Comparison of ENCODE assay signal across 8 mouse cellular contexts in the genomic region with DNA sequence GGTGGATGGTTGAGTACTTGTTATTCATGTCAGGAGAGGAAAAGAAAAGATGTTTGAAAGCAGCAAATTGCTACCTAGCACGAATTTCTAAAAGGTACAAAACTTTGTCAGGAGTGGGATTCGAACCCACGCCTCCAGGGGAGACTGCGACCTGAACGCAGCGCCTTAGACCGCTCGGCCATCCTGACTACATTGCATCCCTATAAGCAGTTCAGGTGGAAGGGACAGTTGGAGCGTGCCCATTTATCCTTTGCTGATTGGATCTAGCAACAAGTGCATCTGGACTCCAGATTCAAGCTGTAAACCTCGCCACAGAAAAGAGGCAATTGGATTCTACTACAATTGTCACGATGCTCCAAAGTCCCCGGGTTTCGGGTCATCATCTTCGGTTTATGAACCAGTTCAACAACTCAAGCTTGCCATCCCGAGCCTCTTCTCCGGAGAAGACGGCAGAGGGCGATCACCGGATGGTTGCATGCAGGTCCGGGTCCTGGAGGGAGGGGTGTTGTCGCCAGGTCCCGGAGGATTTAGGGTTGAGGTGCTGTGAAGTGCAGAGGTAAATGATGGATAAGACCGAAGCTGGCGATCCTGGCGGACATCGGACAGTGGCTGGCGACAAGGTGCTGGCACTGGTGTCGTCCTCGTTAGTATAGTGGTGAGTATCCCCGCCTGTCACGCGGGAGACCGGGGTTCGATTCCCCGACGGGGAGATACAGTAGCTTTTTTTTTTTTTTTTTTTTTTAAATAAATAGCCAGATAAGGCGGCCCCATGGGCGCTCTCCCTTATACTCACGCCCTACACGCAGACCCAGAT. TPM values are rescaled to one million over a fixed set of nuclear protein-coding genes. Genes with fewer than 3 reads are reported as not detected.
DNase-seq lines count a peak whose midpoint lies in the region; ATAC-seq and TF ChIP-seq lines count a peak whose summit lies in the region.

No protein-coding gene starts in this region.

- peaks cover 20% of the 10 kb centered on the region for H3K4me1 ChIP-seq in heart, embryonic 13.5 days
- H3K4me1 ChIP-seq in kidney, postnatal 0 days (replicated peaks; ENCODE audit: insufficient read depth, low read length) = no peaks in the 10 kb centered on the region
- peaks cover 45% of the 10 kb centered on the region for H3K4me1 ChIP-seq in liver, embryonic 12.5 days

- no peaks in the 10 kb centered on the region for H3K9me3 ChIP-seq in heart, embryonic 13.5 days
- H3K9me3 ChIP-seq in kidney, postnatal 0 days (replicated peaks; ENCODE audit: low read length) = no peaks in the 10 kb centered on the region
- H3K9me3 ChIP-seq in liver, embryonic 12.5 days (replicated peaks) = no peaks in the 10 kb centered on the region

- WGBS in heart, embryonic 13.5 days = under 1% methylated on average over 40 of the region's 40 CpGs
- WGBS in kidney, postnatal 0 days = under 1% methylated on average over 39 of the region's 40 CpGs
- WGBS in liver, embryonic 12.5 days (ENCODE audit: insufficient replicate concordance) = under 1% methylated on average over 40 of the region's 40 CpGs

- ATAC-seq in erythroid progenitor cell, adult 5-6 weeks (replicated peaks; ENCODE audit: low FRiP score, poor library complexity, severe bottlenecking) = peak; percentile 74
- ATAC-seq in heart, embryonic 13.5 days (ENCODE audit: extremely low read depth, insufficient number of reproducible peaks, low FRiP score, low TSS enrichment) = peak; percentile 84
- peak; percentile 84 for ATAC-seq in kidney, postnatal 0 days (replicated peaks; ENCODE audit: low FRiP score, low read depth)
- peak; percentile 79 for ATAC-seq in liver, embryonic 12.5 days

- peak overlapping the region; percentile 86 for H3K9ac ChIP-seq in heart, embryonic 13.5 days
- peak overlapping the region; percentile 46 for H3K9ac ChIP-seq in kidney, postnatal 0 days (ENCODE audit: low read depth, low read length)
- peak overlapping the region; percentile 79 for H3K9ac ChIP-seq in liver, embryonic 12.5 days

- TF ChIP-seq CTCF in kidney, postnatal 0 days (IDR thresholded peaks at IDR 0.05; ENCODE audit: low read depth) = peak; percentile 50; the same call in 1 of the 2 replicates

- DNase-seq in CD4-positive helper T cell, adult 2 months (ENCODE audit: low read depth, low spot score) = peak; percentile 87
- peak; percentile 62 for DNase-seq in brain, embryonic 18.5 days (ENCODE audit: low read depth, low spot score)
- peak; percentile 78 for DNase-seq in kidney, postnatal 0 days (ENCODE audit: low spot score)
- peak; percentile 90 for DNase-seq in naive thymus-derived CD4-positive, alpha-beta T cell, adult 2 months (ENCODE audit: low read depth)
- DNase-seq in splenic B cell, adult 2 months (ENCODE audit: low read depth, low spot score) = peak; percentile 87

- H3K4me2 ChIP-seq in heart, embryonic 13.5 days = peak overlapping the region; percentile 75
- H3K4me2 ChIP-seq in kidney, postnatal 0 days (ENCODE audit: low read length) = peak overlapping the region; percentile 58
- peak overlapping the region; percentile 91 for H3K4me2 ChIP-seq in liver, embryonic 12.5 days

- no peaks in the 10 kb centered on the region for H3K36me3 ChIP-seq in heart, embryonic 13.5 days
- no peaks in the 10 kb centered on the region for H3K36me3 ChIP-seq in kidney, postnatal 0 days (ENCODE audit: insufficient read depth, low read length)
- H3K36me3 ChIP-seq in liver, embryonic 12.5 days = no peaks in the 10 kb centered on the region
- no peaks in the 10 kb centered on the region for H3K36me3 ChIP-seq in splenic B cell, adult 2 months (ENCODE audit: control insufficient read depth, insufficient read depth, low read length, poor library complexity, severe bottlenecking)

- peak overlapping the region; percentile 78 for H3K27ac ChIP-seq in heart, embryonic 13.5 days (replicated peaks)
- peak overlapping the region; percentile 21; the same call in 1 of the 2 replicates for H3K27ac ChIP-seq in kidney, postnatal 0 days
- peak overlapping the region; percentile 85 for H3K27ac ChIP-seq in liver, embryonic 12.5 days

- H3K27me3 ChIP-seq in heart, embryonic 13.5 days (replicated peaks) = no peaks in the 10 kb centered on the region; the same call in 1 of the 2 replicates
- no peaks in the 10 kb centered on the region for H3K27me3 ChIP-seq in kidney, postnatal 0 days (ENCODE audit: insufficient read depth, low read length)
- no peaks in the 10 kb centered on the region for H3K27me3 ChIP-seq in liver, embryonic 12.5 days (replicated peaks)
- no peaks in the 10 kb centered on the region for H3K27me3 ChIP-seq in splenic B cell, adult 2 months (ENCODE audit: control insufficient read depth, insufficient read depth, low read length, poor library complexity, severe bottlenecking)

- peak overlapping the region; percentile 78 for H3K4me3 ChIP-seq in heart, embryonic 13.5 days
- peak overlapping the region; percentile 59 for H3K4me3 ChIP-seq in kidney, postnatal 0 days (replicated peaks; ENCODE audit: low read depth, low read length)
- H3K4me3 ChIP-seq in liver, embryonic 12.5 days = peak overlapping the region; percentile 75

RNA-seq across cellular contexts. Expression of gene Cfap126, which starts 11.8 kb away (rescaled TPM):
- total RNA-seq in erythroid progenitor cell, adult 5-6 weeks (2015; ENCODE audit: low replicate concordance) = 19.8 TPM in 1 of 2 replicates, not detected in the other
- not detected in 2 replicates for total RNA-seq in erythroid progenitor cell, adult 5-6 weeks (2017; ENCODE audit: low replicate concordance)
- polyA plus RNA-seq in heart, embryonic 13.5 days (2015; fragmentation: Nextera tagmentation; extraction: Ambion mirVana) = 2.8 TPM in 2 replicates
- polyA plus RNA-seq in kidney, postnatal 0 days (2015; fragmentation: Nextera tagmentation; extraction: Ambion mirVana) = 4.6 TPM in 2 replicates
- polyA plus RNA-seq in liver, embryonic 12.5 days (2016; fragmentation: Nextera tagmentation; extraction: Ambion mirVana) = 2.1 and 2.3 TPM in 2 replicates

RNA-seq across cellular contexts. Expression of gene Fcgr3, which starts 37.2 kb away (rescaled TPM):
- 78.6 and 80.1 TPM in 2 replicates for total RNA-seq in erythroid progenitor cell, adult 5-6 weeks (2015; ENCODE audit: low replicate concordance)
- total RNA-seq in erythroid progenitor cell, adult 5-6 weeks (2017; ENCODE audit: low replicate concordance) = 29.8 and 53.5 TPM in 2 replicates
- polyA plus RNA-seq in heart, embryonic 13.5 days (2015; fragmentation: Nextera tagmentation; extraction: Ambion mirVana) = 6.9 and 9.1 TPM in 2 replicates
- 12.1 and 13.2 TPM in 2 replicates for polyA plus RNA-seq in kidney, postnatal 0 days (2015; fragmentation: Nextera tagmentation; extraction: Ambion mirVana)
- 16.1 and 17.0 TPM in 2 replicates for polyA plus RNA-seq in liver, embryonic 12.5 days (2016; fragmentation: Nextera tagmentation; extraction: Ambion mirVana)

RNA-seq across cellular contexts. Expression of gene Sdhc, which starts 48.5 kb away (rescaled TPM):
- 50.8 and 70.4 TPM in 2 replicates for total RNA-seq in erythroid progenitor cell, adult 5-6 weeks (2015; ENCODE audit: low replicate concordance)
- total RNA-seq in erythroid progenitor cell, adult 5-6 weeks (2017; ENCODE audit: low replicate concordance) = 4.7 and 14.6 TPM in 2 replicates
- polyA plus RNA-seq in heart, embryonic 13.5 days (2015; fragmentation: Nextera tagmentation; extraction: Ambion mirVana) = 457 and 493 TPM in 2 replicates
- polyA plus RNA-seq in kidney, postnatal 0 days (2015; fragmentation: Nextera tagmentation; extraction: Ambion mirVana) = 381 and 403 TPM in 2 replicates
- 140 and 155 TPM in 2 replicates for polyA plus RNA-seq in liver, embryonic 12.5 days (2016; fragmentation: Nextera tagmentation; extraction: Ambion mirVana)

RNA-seq across cellular contexts. Expression of gene Mpz, which starts 48.6 kb away (rescaled TPM):
- total RNA-seq in erythroid progenitor cell, adult 5-6 weeks (2015; ENCODE audit: low replicate concordance) = not detected in 2 replicates
- not detected in 2 replicates for total RNA-seq in erythroid progenitor cell, adult 5-6 weeks (2017; ENCODE audit: low replicate concordance)
- polyA plus RNA-seq in heart, embryonic 13.5 days (2015; fragmentation: Nextera tagmentation; extraction: Ambion mirVana) = 0.33 and 0.36 TPM in 2 replicates
- polyA plus RNA-seq in kidney, postnatal 0 days (2015; fragmentation: Nextera tagmentation; extraction: Ambion mirVana) = 0.77 and 1.2 TPM in 2 replicates
- polyA plus RNA-seq in liver, embryonic 12.5 days (2016; fragmentation: Nextera tagmentation; extraction: Ambion mirVana) = 0.10 and 0.18 TPM in 2 replicates

Comparison
In these comparisons a context has a peak if more than half of its experiments do, and no peak if none do; other contexts are left out.
1. Peak in every context shown above with its lines: DNase-seq, ATAC-seq, H3K4me3 ChIP-seq and H3K27ac ChIP-seq.
2. H3K27ac ChIP-seq: peak in every context shown above with its lines; median percentile 85 in liver, embryonic 12.5 days; 78 in heart, embryonic 13.5 days; 21 in kidney, postnatal 0 days.